Comparison of ENCODE assay signal across 19 mouse cellular contexts in the genomic region with DNA sequence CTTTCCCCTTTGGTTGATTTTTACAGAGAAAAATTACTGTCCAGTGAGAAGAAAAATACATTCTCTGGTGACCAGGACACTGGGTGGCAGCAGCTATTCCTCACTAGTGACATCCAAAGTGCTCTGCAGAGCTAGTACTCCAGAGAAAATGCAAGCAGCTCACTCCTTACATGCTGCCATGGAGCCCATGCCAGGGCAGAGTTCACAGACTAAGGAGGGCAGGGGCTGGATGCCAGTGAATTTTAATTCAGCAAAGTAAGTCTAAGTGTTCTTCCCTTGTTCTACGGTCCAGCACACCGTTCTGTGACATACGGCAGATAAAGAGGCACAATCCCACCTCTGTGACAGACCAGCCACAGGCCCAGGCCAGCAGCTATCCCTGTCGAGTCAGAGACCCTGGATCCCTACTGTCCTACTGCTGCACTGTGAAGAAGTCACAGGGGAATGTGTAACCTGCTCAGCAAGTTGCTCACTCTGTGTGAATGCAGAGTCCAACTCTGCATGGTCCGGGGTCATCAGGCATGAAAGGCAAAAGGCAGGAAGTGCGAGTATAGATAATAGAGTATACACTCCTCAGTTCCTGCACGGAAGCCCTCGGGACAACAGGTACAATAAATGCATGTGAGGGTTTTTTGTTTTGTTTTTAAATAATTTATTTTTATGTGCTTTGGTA. TPM values are rescaled to one million over a fixed set of nuclear protein-coding genes. Genes with fewer than 3 reads are reported as not detected.
DNase-seq lines count a peak whose midpoint lies in the region; ATAC-seq and TF ChIP-seq lines count a peak whose summit lies in the region.
"Had no signal": no experiment of that assay in that cellular context is flagged by ENCODE, and none has a peak within 500 bp of the region (broad histone marks: within the 10 kb centered on the region; RNA-seq: fewer than 3 reads in every experiment).

No protein-coding gene starts in this region.

- ATAC-seq in heart, embryonic 12.5 days (ENCODE audit: insufficient number of reproducible peaks, low FRiP score) = no peak
- no peak for ATAC-seq in liver, embryonic 11.5 days (replicated peaks; ENCODE audit: low FRiP score)
- ATAC-seq in liver, postnatal 0 days = no peak
- ATAC-seq: forebrain, postnatal 0 days; hindbrain, embryonic 16.5 days had no signal

- 30% methylated on average over 8 of the region's 8 CpGs for WGBS in heart, embryonic 12.5 days
- 53% methylated on average over 8 of the region's 8 CpGs for WGBS in liver, embryonic 11.5 days
- 63% methylated on average over 8 of the region's 8 CpGs for WGBS in liver, postnatal 0 days (ENCODE audit: insufficient replicate concordance)

- peaks cover 65% of the 10 kb centered on the region for H3K4me1 ChIP-seq in heart, embryonic 12.5 days (replicated peaks)
- peaks cover 54% of the 10 kb centered on the region for H3K4me1 ChIP-seq in liver, embryonic 11.5 days (replicated peaks; ENCODE audit: control insufficient read depth, insufficient read depth, low read length)
- peaks cover 4% of the 10 kb centered on the region; the same call in 1 of the 2 replicates for H3K4me1 ChIP-seq in liver, postnatal 0 days (ENCODE audit: insufficient read depth)
- H3K4me1 ChIP-seq: embryonic facial prominence, embryonic 12.5 days; midbrain, embryonic 12.5 days; neural tube, embryonic 13.5 days had no signal

- peaks cover 38% of the 10 kb centered on the region for H3K36me3 ChIP-seq in heart, embryonic 12.5 days
- H3K36me3 ChIP-seq in liver, embryonic 11.5 days (ENCODE audit: control insufficient read depth, insufficient read depth, low read length) = peaks cover 12% of the 10 kb centered on the region
- peaks cover 30% of the 10 kb centered on the region for H3K36me3 ChIP-seq in liver, postnatal 0 days (replicated peaks; ENCODE audit: insufficient read depth, low read length)

- TF ChIP-seq CTCF in liver, postnatal 0 days (IDR thresholded peaks at IDR 0.05; ENCODE audit: low read depth) = no peak

- no peak for TF ChIP-seq EP300 in liver, postnatal 0 days (IDR thresholded peaks at IDR 0.05; ENCODE audit: low read depth)

- H3K9ac ChIP-seq in heart, embryonic 12.5 days = no peak overlapping the region
- H3K9ac ChIP-seq in liver, embryonic 11.5 days (ENCODE audit: low read depth, low read length) = no peak overlapping the region
- no peak overlapping the region for H3K9ac ChIP-seq in liver, postnatal 0 days (replicated peaks)
- H3K9ac ChIP-seq: embryonic facial prominence, embryonic 12.5 days; forebrain, postnatal 0 days; lung, embryonic 14.5 days; midbrain, embryonic 12.5 days; neural tube, embryonic 13.5 days had no signal

- no peaks in the 10 kb centered on the region for H3K27me3 ChIP-seq in heart, embryonic 12.5 days (replicated peaks)
- no peaks in the 10 kb centered on the region for H3K27me3 ChIP-seq in liver, embryonic 11.5 days (replicated peaks; ENCODE audit: control insufficient read depth, insufficient read depth, low read length)
- H3K27me3 ChIP-seq in liver, postnatal 0 days (ENCODE audit: insufficient read depth, low read length) = no peaks in the 10 kb centered on the region
- H3K27me3 ChIP-seq: embryonic facial prominence, embryonic 12.5 days; midbrain, embryonic 12.5 days; neural tube, embryonic 13.5 days had no signal

- H3K4me3 ChIP-seq in heart, embryonic 12.5 days = no peak overlapping the region
- H3K4me3 ChIP-seq in liver, embryonic 11.5 days (ENCODE audit: low read depth, low read length) = no peak overlapping the region
- H3K4me3 ChIP-seq in liver, postnatal 0 days (ENCODE audit: low read depth, low read length) = no peak overlapping the region
- H3K4me3 ChIP-seq: embryonic facial prominence, embryonic 12.5 days; midbrain, embryonic 12.5 days; neural tube, embryonic 13.5 days had no signal

- no peaks in the 10 kb centered on the region for H3K9me3 ChIP-seq in heart, embryonic 12.5 days (replicated peaks)
- H3K9me3 ChIP-seq in liver, embryonic 11.5 days (ENCODE audit: control insufficient read depth, low read length) = no peaks in the 10 kb centered on the region
- H3K9me3 ChIP-seq in liver, postnatal 0 days (ENCODE audit: low read length) = no peaks in the 10 kb centered on the region
- H3K9me3 ChIP-seq: embryonic facial prominence, embryonic 12.5 days; midbrain, embryonic 12.5 days; neural tube, embryonic 13.5 days had no signal

- no peak overlapping the region for H3K4me2 ChIP-seq in heart, embryonic 12.5 days
- no peak overlapping the region for H3K4me2 ChIP-seq in liver, embryonic 11.5 days
- H3K4me2 ChIP-seq in liver, postnatal 0 days (ENCODE audit: low read depth, low read length) = no peak overlapping the region
- H3K4me2 ChIP-seq: embryonic facial prominence, embryonic 12.5 days; lung, embryonic 14.5 days; midbrain, embryonic 12.5 days; neural tube, embryonic 13.5 days had no signal

- H3K27ac ChIP-seq in heart, embryonic 12.5 days (ENCODE audit: poor library complexity, severe bottlenecking) = peak overlapping the region; percentile 95
- H3K27ac ChIP-seq in liver, embryonic 11.5 days (ENCODE audit: low read depth, low read length) = peak overlapping the region; percentile 51
- H3K27ac ChIP-seq in liver, postnatal 0 days (ENCODE audit: low read depth) = no peak overlapping the region
- H3K27ac ChIP-seq: embryonic facial prominence, embryonic 12.5 days; midbrain, embryonic 12.5 days; neural tube, embryonic 13.5 days; stomach, postnatal 0 days had no signal

- DNase-seq in heart, adult 8-10 months (ENCODE audit: low spot score) = no peak
- DNase-seq in liver, embryonic 11.5 days (ENCODE audit: low spot score) = no peak
- DNase-seq in liver, postnatal 0 days = no peak
- DNase-seq in kidney, adult 9 months = peak; percentile 71
- peak; percentile 32 for DNase-seq in yolk sac, embryonic 10.5 days (ENCODE audit: low spot score)
- DNase-seq in cerebellum, postnatal 25 days = no peak
- DNase-seq: adrenal gland, postnatal 25 days; B cell, adult 2 months; cerebellum, adult 18-20 months; forebrain, postnatal 0 days; lung, embryonic 14.5 days; right cerebral cortex, postnatal 25 days; thymus, postnatal 4 days had no signal

RNA-seq across cellular contexts. Expression of gene Cttn, which starts 19.5 kb away (rescaled TPM):
- polyA plus RNA-seq in heart, embryonic 12.5 days (2016; fragmentation: Nextera tagmentation; extraction: Ambion mirVana) = 143 and 144 TPM in 2 replicates
- total RNA-seq in heart, adult 8-10 months (2022) = 10 to 100 TPM; 28.8 to 39.1 (median 30.8) TPM
- 101 and 106 TPM in 2 replicates for polyA plus RNA-seq in liver, embryonic 11.5 days (2014; fragmentation: Nextera tagmentation; extraction: Ambion mirVana)
- polyA plus RNA-seq in liver, postnatal 0 days (2015; fragmentation: Nextera tagmentation; extraction: Ambion mirVana) = 24.8 and 29.0 TPM in 2 replicates

Comparison
In these comparisons a context has a peak if more than half of its experiments do, and no peak if none do; other contexts are left out.
1. DNase-seq: peak in kidney, adult 9 months (single experiment) and yolk sac, embryonic 10.5 days (single experiment); none in heart, adult 8-10 months (single experiment), liver, embryonic 11.5 days (single experiment), liver, postnatal 0 days (single experiment) and cerebellum, postnatal 25 days (0 of 2).